Mouse (Mus musculus): Measurements from ENCODE around the gene B4galt5. TPM values are rescaled to one million over a fixed set of nuclear protein-coding genes. Genes with fewer than 3 reads are reported as not detected.

Gene B4galt5
- polyA plus RNA-seq, 1 experiment from 2014 or later = 12.9 TPM

DNA sequence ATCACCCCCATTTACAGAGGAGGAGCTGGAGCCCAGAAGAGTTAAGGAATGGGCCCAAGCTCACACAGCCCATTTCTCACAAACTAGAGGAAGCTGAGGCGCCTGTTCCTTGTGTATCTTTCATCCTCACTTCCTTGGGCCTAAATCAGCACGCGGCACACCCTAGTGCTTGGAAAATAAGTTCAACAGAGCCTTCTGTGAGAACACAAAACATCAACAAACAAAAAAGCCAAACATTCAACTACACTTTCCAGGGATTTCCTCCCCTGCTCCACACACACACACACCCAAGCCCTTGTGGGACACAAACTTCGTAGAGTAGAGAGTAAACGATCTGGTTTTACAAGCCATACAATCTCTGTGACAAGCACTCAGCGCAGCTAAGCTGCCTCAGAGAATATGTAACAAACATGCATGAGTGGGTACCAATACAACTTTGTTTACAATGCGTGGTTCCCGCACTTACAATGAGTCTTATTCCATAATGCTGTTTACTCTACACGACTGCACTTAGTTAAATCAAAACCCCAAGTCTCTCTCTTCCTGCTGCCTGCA, 5.7 kb upstream of the B4galt5 start:
- ATAC-seq (ENCODE audit: low FRiP score, low read depth) = no peak
- no peak overlapping the region for H3K9ac ChIP-seq (replicated peaks)
- peaks cover 27% of the 10 kb centered on the region for H3K27me3 ChIP-seq
- H3K4me2 ChIP-seq (replicated peaks) = no peak overlapping the region
- H3K27ac ChIP-seq (replicated peaks) = no peak overlapping the region
- H3K4me3 ChIP-seq = no peak overlapping the region
- H3K9me3 ChIP-seq = no peaks in the 10 kb centered on the region
- 71% methylated on average over 9 of the region's 9 CpGs for WGBS
- peaks cover 9% of the 10 kb centered on the region; the same call in 1 of the 2 replicates for H3K4me1 ChIP-seq
- H3K36me3 ChIP-seq = no peaks in the 10 kb centered on the region

DNA sequence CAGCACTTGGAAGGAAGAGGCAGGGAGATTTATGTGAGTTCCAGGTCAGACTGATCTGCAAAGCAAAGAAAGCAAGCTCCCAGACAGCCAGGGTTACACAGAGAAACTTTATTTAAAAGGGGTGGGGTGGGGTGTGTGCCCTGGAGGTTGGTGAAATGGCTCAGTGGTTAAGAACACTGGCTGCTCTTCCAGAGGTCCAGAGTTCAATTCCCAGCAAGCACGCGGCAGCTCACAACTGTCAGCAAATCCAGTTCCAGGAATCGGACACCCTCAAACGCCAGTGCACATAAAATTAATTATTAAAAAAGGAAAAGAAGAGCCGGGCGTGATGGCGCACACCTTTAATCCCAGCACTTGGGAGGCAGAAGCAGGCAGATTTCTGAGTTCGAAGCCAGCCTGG, 5.1 kb upstream of the B4galt5 start:
- WGBS = 83% methylated on average over 8 of the region's 8 CpGs
- no peak overlapping the region for H3K4me2 ChIP-seq (replicated peaks)

DNA sequence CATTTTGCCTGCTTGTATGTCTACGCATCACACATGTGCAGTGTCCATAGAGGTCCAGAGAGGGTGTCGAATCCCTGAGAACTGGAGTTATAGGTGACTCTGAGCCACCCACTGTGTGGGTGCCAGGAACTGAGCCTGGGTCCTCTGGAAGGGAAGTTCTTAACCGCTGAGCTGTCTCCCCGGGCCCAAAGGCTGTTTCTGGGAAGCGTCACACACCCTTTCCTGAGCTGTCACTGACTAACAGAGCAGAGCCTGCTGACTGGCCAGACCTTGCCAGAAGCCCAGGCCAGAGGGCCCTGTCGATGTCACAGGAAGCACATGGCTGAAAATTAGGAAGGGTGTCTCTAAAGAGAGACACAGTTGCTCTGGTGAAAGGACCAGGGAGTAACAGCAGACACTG, 3.5 kb upstream of the B4galt5 start:
- Histone ChIP-seq H3K9me3 (no peaks in the 10 kb centered on the region), H3K9ac (replicated peaks) (no peak overlapping the region), H3K4me2 (replicated peaks) (no peak overlapping the region), H3K4me3 (no peak overlapping the region), H3K27me3 (peaks cover 27% of the 10 kb centered on the region), H3K27ac (replicated peaks) (no peak overlapping the region), H3K36me3 (no peaks in the 10 kb centered on the region), H3K4me1 (peaks cover 17% of the 10 kb centered on the region; the same call in 1 of the 2 replicates)
- no peak for ATAC-seq (ENCODE audit: low FRiP score, low read depth)
- 87% methylated on average over 6 of the region's 6 CpGs for WGBS

More for the DNA sequence above, 5.1 kb upstream of the B4galt5 start:
- no peak for ATAC-seq (ENCODE audit: low FRiP score, low read depth)
- H3K27ac ChIP-seq (replicated peaks) = no peak overlapping the region
- no peaks in the 10 kb centered on the region for H3K9me3 ChIP-seq
- no peaks in the 10 kb centered on the region for H3K36me3 ChIP-seq
- peaks cover 9% of the 10 kb centered on the region; the same call in 1 of the 2 replicates for H3K4me1 ChIP-seq
- no peak overlapping the region for H3K4me3 ChIP-seq
- H3K9ac ChIP-seq (replicated peaks) = no peak overlapping the region
- peaks cover 27% of the 10 kb centered on the region for H3K27me3 ChIP-seq

DNA sequence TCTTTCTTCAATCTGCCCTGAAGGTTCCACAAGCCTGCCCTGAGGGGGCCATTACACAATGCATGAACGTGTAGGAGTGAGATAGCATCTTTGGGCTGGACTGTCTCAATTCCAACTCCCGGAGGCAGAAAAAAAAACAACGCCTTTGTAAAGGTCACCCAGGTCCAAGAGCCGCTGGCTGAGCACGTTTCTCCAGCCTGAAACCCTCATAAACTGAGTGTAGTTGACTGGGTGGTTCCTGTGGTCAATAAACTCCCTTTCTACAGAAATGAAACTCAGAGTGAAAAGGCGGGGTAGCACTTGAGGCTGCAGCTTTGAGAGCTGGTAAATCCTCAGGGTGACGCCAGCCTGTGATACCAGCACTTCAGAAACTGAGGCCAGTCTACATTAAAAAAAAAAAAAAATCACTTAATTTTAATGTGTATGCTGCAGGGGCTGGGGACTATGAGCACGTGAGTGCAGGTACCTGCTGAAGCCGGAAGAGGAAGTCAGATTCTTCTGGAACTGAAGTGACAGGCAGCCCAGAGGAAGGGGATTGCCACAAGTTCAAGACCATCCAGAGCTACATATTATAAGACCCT, 2.5 kb upstream of the B4galt5 start:
- Histone ChIP-seq H3K4me2 (replicated peaks) (no peak overlapping the region), H3K9me3 (no peaks in the 10 kb centered on the region), H3K4me3 (no peak overlapping the region), H3K9ac (replicated peaks) (no peak overlapping the region), H3K4me1 (peaks cover 22% of the 10 kb centered on the region; the same call in 1 of the 2 replicates), H3K27ac (replicated peaks) (no peak overlapping the region), H3K36me3 (no peaks in the 10 kb centered on the region), H3K27me3 (peaks cover 27% of the 10 kb centered on the region)
- WGBS = 66% methylated on average over 9 of the region's 9 CpGs
- ATAC-seq (ENCODE audit: low FRiP score, low read depth) = no peak

DNA sequence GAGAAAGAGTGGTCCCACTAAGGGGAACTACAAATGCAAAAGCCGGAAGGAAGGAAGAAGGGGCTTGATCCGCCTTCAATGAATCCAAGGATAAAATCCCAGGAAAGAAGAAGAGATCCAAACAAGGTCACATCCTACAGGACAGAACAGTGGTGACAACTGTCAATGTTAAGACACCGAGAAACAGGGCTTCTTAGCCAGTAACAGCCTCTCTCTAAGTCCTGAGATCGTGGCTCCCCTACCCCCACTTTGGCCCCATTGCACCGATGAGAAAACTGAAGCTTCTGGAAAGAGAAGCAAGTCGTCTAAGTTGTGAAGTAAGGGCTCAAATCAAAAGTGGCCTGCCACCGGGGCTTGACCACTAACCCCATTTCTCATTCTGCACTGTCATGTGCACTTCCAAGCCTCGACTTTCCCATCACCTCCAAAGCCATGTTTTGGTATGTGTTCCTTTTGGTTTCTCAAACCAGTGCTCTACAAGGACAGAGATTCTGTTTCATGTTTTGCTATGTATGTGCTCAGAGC, 1.2 kb upstream of the B4galt5 start:
- Histone ChIP-seq H3K4me2 (replicated peaks) (peak overlapping the region; percentile 87), H3K9me3 (no peaks in the 10 kb centered on the region), H3K27me3 (peaks cover 27% of the 10 kb centered on the region), H3K27ac (replicated peaks) (no peak overlapping the region), H3K36me3 (no peaks in the 10 kb centered on the region; the same call in 1 of the 2 replicates), H3K4me1 (peaks cover 22% of the 10 kb centered on the region; the same call in 1 of the 2 replicates), H3K9ac (replicated peaks) (no peak overlapping the region), H3K4me3 (peak overlapping the region; percentile 83; the same call in 1 of the 2 replicates)
- WGBS = 54% methylated on average over 8 of the region's 8 CpGs
- no peak for ATAC-seq (ENCODE audit: low FRiP score, low read depth)

DNA sequence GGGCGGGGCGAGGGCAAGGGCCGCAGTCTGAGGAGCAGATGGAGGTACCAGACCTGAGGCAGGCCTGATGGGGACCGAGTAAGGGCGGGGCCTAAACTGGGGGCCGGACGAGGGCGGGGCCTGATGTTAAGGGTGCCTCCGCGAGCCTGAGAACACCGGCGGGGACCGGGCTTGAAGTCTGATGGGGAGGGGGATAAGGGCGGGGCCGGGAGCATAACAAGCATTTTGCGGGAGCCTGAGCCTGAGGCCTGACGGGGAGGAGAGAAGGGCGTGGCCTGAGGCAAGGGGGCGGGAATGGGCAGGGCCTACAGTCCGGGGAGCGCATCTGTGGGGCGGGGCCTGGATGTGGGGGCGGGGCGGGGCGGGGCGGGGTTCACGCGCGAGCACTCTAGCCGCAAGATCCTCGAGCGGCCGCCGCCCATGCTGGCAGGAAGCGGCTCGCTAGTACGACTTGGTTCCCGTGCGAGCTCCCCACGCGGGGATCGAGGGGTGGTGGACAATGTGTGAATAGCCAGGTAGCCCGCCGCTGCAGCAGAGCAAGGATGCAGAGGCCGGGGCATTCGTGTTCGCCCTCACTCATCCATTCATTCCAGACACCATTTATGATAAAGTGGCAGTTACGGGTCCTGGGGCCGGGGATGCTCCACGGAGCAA, 427 bp upstream of the B4galt5 start:
- peaks cover 22% of the 10 kb centered on the region; the same call in 1 of the 2 replicates for H3K4me1 ChIP-seq
- H3K27me3 ChIP-seq = peaks cover 27% of the 10 kb centered on the region
- H3K36me3 ChIP-seq = no peaks in the 10 kb centered on the region; the same call in 1 of the 2 replicates
- H3K9ac ChIP-seq (replicated peaks) = no peak overlapping the region; the same call in 1 of the 2 replicates
- ATAC-seq (ENCODE audit: low FRiP score, low read depth) = peak; percentile 97
- no peaks in the 10 kb centered on the region for H3K9me3 ChIP-seq
- peak overlapping the region; percentile 83 for H3K4me3 ChIP-seq
- H3K27ac ChIP-seq (replicated peaks) = peak overlapping the region; percentile 92
- 2% methylated on average over 39 of the region's 50 CpGs for WGBS
- H3K4me2 ChIP-seq (replicated peaks) = peak overlapping the region; percentile 87

DNA sequence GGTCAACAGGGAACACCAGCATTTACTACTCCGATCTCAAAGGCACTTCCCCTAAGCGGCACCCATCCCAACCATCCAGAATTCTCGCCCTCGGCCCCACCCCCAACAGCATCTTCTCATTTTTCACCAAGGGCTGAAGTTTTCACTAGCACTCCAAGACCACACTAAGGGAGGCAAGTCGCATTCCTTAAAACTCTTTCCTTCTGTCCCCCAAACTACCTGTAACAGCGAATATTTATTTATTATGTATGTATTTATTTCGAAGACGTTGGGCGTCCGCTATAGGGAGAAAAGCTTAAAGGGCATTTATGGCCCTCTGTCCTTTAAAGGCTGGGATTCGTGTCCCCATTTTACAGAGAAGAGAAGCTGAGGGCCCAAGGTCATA, 1.0 kb downstream of the B4galt5 start:
- no peaks in the 10 kb centered on the region; the same call in 1 of the 2 replicates for H3K36me3 ChIP-seq
- 14% methylated on average over 11 of the region's 11 CpGs for WGBS
- peaks cover 27% of the 10 kb centered on the region for H3K27me3 ChIP-seq
- H3K27ac ChIP-seq (replicated peaks) = peak overlapping the region; percentile 92; the same call in 1 of the 2 replicates
- H3K4me1 ChIP-seq = peaks cover 23% of the 10 kb centered on the region
- H3K9me3 ChIP-seq = no peaks in the 10 kb centered on the region
- H3K4me3 ChIP-seq = peak overlapping the region; percentile 83
- peak overlapping the region; percentile 87 for H3K4me2 ChIP-seq (replicated peaks)
- H3K9ac ChIP-seq (replicated peaks) = peak overlapping the region; percentile 84
- ATAC-seq (ENCODE audit: low FRiP score, low read depth) = no peak

DNA sequence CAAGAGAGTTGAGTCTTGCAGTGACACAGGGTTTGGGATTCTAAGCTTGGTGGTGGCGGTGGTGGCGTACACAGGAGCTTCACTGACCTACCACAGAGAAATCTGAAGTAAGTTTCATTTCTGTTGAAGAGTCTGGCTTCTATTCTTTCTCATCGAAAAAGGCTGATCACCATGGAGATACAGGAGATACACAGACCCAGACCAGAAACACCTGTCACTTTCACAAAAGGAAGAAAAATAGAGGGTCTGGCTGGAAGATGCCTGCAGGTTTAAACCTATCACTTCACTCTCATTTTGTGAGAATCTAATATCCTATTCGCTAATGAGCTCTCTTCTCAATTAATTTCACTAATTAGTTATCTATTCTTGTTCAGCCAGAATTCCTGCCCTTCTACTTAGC, 1.6 kb downstream of the B4galt5 start:
- Histone ChIP-seq H3K27me3 (peaks cover 25% of the 10 kb centered on the region), H3K9me3 (no peaks in the 10 kb centered on the region), H3K4me2 (replicated peaks) (peak overlapping the region; percentile 87), H3K9ac (replicated peaks) (no peak overlapping the region), H3K4me1 (peaks cover 25% of the 10 kb centered on the region), H3K36me3 (no peaks in the 10 kb centered on the region; the same call in 1 of the 2 replicates), H3K27ac (replicated peaks) (no peak overlapping the region), H3K4me3 (no peak overlapping the region)
- WGBS = 79% methylated on average over 4 of the region's 4 CpGs
- ATAC-seq (ENCODE audit: low FRiP score, low read depth) = no peak

DNA sequence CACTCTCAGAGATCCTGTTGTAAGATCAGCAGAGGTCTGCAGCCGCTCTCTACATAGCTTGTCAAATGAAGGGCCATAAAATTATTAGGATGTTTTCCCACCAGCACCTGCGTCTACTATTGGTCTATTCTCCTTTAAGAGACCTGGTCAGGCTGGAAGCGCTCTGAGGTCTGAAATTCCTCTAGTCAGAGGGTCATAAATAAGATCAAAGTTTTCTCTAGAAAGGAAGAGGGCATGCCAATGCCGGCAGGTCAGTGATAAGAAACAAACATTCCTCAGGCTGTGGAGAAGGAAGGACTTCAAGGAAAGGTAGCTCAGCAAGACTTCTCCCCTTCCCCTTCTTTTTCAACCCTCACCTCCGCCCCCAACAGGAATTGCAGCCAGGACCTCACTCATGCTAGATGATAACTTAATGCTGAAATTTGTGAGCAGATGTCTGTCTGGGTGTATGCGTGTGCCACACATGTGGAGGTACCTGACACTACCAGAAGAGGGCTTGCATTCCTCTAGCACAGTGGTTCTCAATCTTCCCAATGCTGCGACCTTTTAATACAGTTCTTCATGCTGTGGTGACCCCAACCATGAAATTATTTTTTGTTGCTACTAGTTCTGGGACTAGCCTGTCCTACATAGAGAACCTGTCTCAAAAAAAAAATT, 3.3 kb downstream of the B4galt5 start:
- no peak overlapping the region for H3K4me2 ChIP-seq (replicated peaks)
- 91% methylated on average over 7 of the region's 7 CpGs for WGBS
- peaks cover 8% of the 10 kb centered on the region for H3K27me3 ChIP-seq
- no peak for ATAC-seq (ENCODE audit: low FRiP score, low read depth)
- no peak overlapping the region for H3K4me3 ChIP-seq
- no peaks in the 10 kb centered on the region for H3K9me3 ChIP-seq
- H3K9ac ChIP-seq (replicated peaks) = no peak overlapping the region
- H3K36me3 ChIP-seq = no peaks in the 10 kb centered on the region; the same call in 1 of the 2 replicates
- H3K4me1 ChIP-seq = peaks cover 25% of the 10 kb centered on the region
- no peak overlapping the region for H3K27ac ChIP-seq (replicated peaks)

DNA sequence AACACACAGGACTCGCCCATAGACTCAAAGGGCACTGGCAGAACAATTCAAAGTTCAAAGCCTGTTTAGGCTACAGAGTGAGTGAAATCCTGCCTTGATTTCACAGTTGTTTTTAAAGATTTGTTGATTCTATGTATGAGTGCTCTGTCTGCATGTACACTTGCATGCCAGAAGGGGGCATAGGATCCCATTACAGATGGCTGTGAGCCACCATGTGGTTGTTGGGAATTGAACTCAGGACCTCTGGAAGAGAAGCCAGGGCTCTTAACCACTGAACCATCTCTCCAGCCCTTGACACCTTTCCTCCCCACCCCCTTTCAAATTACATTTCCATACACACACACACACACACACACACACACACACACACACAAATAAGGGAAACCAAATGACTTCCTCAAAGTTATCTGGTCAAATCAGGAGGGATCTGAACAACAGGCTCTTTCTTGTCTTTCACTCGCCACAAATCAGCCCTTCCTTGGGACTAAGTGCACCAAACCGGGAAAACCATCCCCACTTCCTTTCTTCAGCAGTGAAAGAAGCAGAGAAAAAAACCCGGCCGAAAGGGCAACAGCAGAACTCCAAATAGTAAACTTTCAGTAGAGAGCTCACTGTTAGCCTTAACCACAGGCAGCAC, 4.0 kb downstream of the B4galt5 start:
- no peak overlapping the region for H3K27ac ChIP-seq (replicated peaks)
- ATAC-seq (ENCODE audit: low FRiP score, low read depth) = no peak
- no peak overlapping the region for H3K4me2 ChIP-seq (replicated peaks)
- no peaks in the 10 kb centered on the region for H3K9me3 ChIP-seq
- H3K4me3 ChIP-seq = no peak overlapping the region
- WGBS = 85% methylated on average over 5 of the region's 5 CpGs
- no peak overlapping the region for H3K9ac ChIP-seq (replicated peaks)
- H3K4me1 ChIP-seq = peaks cover 25% of the 10 kb centered on the region
- H3K27me3 ChIP-seq = peaks cover 2% of the 10 kb centered on the region; the same call in 1 of the 2 replicates
- H3K36me3 ChIP-seq = no peaks in the 10 kb centered on the region; the same call in 1 of the 2 replicates

DNA sequence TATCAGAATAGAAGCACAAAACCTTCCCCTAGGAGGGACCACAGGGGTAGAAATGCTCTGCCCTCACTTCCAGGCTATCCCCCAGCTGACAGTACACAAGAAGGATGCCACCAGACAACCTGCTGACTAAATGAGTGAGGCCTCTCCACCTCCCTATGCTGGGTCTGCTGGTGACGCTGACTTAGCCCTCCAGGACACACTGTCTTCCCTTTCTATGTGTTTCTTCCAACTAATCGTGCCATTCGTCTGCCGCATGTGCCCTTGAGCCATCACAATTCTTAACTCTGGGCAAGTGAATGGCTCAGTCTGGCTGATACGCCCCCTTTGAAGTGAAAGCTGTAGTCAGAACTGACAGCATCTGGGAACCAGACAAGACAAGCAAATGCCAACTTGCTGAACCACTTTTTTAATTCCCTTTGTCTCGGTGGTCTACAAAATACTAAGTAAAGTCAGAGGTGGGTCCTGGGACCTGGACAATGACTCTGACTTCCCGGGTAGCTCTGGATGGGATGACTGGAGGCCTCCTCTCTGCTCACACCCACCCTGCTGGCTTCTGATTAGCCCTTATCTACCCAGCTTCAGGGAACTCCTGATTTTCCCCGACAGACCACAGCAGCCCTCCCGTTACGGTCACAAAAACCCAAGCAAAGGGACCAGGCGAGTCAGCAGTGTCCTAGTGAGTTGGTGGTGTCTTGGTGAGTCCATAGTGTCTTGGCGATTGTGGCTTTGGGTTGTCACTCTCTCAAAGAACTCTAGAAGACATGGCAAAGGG, 5.4 kb downstream of the B4galt5 start:
- no peaks in the 10 kb centered on the region for H3K27me3 ChIP-seq
- H3K36me3 ChIP-seq = no peaks in the 10 kb centered on the region; the same call in 1 of the 2 replicates
- H3K4me3 ChIP-seq = no peak overlapping the region
- no peak for ATAC-seq (ENCODE audit: low FRiP score, low read depth)
- H3K9ac ChIP-seq (replicated peaks) = no peak overlapping the region
- H3K9me3 ChIP-seq = no peaks in the 10 kb centered on the region
- no peak overlapping the region for H3K27ac ChIP-seq (replicated peaks)
- WGBS = 79% methylated on average over 12 of the region's 12 CpGs
- no peak overlapping the region for H3K4me2 ChIP-seq (replicated peaks)
- peaks cover 22% of the 10 kb centered on the region for H3K4me1 ChIP-seq
